Mouse (Mus musculus) kidney, adult 10 weeks (tissue): ENCODE data around the gene Sgip1. TPM values are rescaled to one million over a fixed set of nuclear protein-coding genes. Genes with fewer than 3 reads are reported as not detected.

Experiments
- polyA plus RNA-seq: library from polyadenylated mRNA; stranded (reverse); fragments of 350-450 nt; fragmentation: Illumina TruSeq; extraction: RNeasy Lipid Tissue Mini Kit (QIAGEN cat#74804); gene quantifications from one replicate; pipeline ENCODE4 v1.2.3, GENCODE M21; 2014; ENCODE audit warnings: low read depth, low replicate concordance

The Sgip1 gene
- polyA plus RNA-seq, result 2.4 TPM

GRCm38 (mm10) chr4:102741287-102741686, at the start of gene Sgip1:
TSS of gene Sgip1 (plus strand) at chr4:102741297.

GRCm38 (mm10) chr4:102978440-102978839, 237.3 kb downstream of the Sgip1 start, which contains the start of gene Tctex1d1:
TSS of gene Tctex1d1 (plus strand) at chr4:102978606.

Other genes with a start within 250 kb of the Sgip1 start
- not detected for gene Tctex1d1, start 237.3 kb downstream of the Sgip1 start, polyA plus RNA-seq